Mouse (Mus musculus): ENCODE measurements around the gene Rsph14. TPM values are rescaled to one million over a fixed set of nuclear protein-coding genes. Genes with fewer than 3 reads are reported as not detected.

Rsph14 gene
- polyA plus RNA-seq, 1 experiment from 2014 or later, result 0.76 TPM

DNA sequence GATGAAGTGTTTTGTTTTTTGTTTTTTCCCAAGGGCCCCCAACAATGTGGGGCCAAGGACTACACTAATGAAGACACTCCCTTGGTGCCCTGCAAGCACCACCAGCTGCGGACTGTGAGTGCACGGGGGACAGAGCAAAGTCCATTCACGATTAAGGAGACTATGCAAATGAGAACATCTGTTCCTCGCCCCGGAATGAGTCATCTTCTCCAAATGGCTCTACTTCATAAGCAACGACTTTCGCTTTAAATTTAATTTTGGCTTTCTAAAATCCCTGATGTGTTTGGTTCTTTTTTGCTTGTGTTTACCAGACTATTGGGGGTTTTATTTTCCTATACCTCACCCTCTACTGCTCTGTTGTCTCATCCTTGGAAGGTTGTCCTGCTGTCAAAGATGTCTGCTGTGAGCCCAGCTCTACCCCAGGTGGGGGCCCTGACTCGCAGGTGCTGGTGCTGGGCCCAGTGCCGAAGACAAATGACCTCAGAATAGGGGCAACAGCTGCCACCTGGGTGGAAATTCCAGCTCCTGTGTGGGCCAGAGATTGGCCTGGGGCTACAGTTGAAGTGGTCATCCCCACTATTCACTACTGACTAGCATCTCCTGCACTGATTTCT lies 79.4 kb downstream of the Rsph14 start:
- no peaks in the 10 kb centered on the region for H3K27me3 ChIP-seq
- H3K4me1 ChIP-seq, result no peaks in the 10 kb centered on the region
- H3K4me3 ChIP-seq, result no peak overlapping the region
- H3K36me3 ChIP-seq, result no peaks in the 10 kb centered on the region
- WGBS, result 50% methylated on average over 9 of the region's 9 CpGs
- no peak overlapping the region for H3K4me2 ChIP-seq (replicated peaks)
- no peak overlapping the region for H3K27ac ChIP-seq (replicated peaks)
- no peaks in the 10 kb centered on the region for H3K9me3 ChIP-seq
- H3K9ac ChIP-seq (replicated peaks), result no peak overlapping the region
- no peak for ATAC-seq (replicated peaks)

DNA sequence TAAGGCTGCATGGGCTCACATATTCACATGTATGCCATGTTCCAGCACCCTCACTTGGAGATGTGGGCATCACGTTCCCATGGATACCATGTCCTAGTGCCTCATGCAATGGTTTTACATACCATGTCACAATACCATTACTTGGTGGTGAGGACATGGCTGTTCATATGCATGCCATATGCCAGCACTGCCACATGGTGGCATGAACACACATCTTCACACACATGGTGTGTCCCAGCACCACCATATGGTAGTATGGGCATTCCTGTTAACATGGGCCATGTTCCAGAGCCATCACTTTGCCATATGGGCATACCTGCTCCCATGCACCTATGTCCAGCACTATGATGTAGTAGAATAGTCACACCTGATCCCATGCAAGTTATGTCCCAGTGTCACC lies 91.6 kb downstream of the Rsph14 start:
- Histone ChIP-seq H3K9ac (replicated peaks) (no peak overlapping the region), H3K4me3 (no peak overlapping the region), H3K9me3 (no peaks in the 10 kb centered on the region), H3K4me2 (replicated peaks) (no peak overlapping the region), H3K4me1 (no peaks in the 10 kb centered on the region), H3K27ac (replicated peaks) (no peak overlapping the region), H3K36me3 (no peaks in the 10 kb centered on the region), H3K27me3 (no peaks in the 10 kb centered on the region)
- WGBS, result 94% methylated on average over 1 of the region's 1 CpGs
- ATAC-seq (replicated peaks), result no peak

DNA sequence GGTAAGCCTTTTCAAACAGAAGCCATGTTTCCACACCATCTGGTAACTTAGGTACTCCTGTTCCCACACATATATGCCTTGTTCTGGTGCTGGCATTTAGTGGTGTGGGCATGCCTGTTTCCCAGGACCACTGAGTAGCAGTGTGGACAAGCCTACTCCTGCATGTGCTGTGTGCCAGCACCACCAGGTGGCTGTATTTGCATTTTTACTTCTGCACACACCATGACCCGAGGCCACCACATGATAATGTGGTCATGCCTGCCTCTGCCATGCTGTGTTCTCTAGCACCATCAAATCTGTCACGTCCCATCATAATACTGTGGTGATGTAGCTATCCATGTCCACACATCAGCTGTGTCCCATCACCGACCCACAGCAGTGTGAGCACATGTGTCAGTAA lies 93.1 kb downstream of the Rsph14 start:
- H3K27me3 ChIP-seq, result no peaks in the 10 kb centered on the region
- no peaks in the 10 kb centered on the region for H3K36me3 ChIP-seq
- H3K9me3 ChIP-seq, result no peaks in the 10 kb centered on the region
- H3K4me2 ChIP-seq (replicated peaks), result no peak overlapping the region
- H3K4me1 ChIP-seq, result peaks cover 1% of the 10 kb centered on the region; the same call in 1 of the 2 replicates
- 63% methylated on average over 3 of the region's 3 CpGs for whole genome bisulfite sequencing
- H3K4me3 ChIP-seq, result no peak overlapping the region
- H3K9ac ChIP-seq (replicated peaks), result no peak overlapping the region
- H3K27ac ChIP-seq (replicated peaks), result no peak overlapping the region
- no peak for ATAC-seq (replicated peaks)

DNA sequence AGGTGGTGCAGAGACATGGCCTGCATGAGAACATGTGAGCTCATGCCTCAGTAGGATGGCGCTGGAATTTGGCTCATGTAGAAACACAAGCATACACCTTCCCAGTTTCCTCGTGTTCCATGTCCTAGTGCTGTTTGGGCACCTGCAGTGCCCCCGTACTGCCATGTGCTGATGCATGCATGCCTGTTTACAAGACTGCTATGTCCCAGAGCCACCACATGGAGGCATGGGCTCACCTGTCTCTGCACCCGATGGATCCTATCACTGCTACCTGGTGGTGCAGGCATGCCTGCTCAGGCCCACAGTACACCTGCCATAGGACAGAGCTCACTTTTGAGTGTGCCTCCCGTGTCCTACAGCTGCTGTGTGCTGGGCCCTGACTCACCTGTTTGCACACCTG lies 94.0 kb downstream of the Rsph14 start:
- peaks cover 8% of the 10 kb centered on the region; the same call in 1 of the 2 replicates for H3K4me1 ChIP-seq
- ATAC-seq (replicated peaks), result no peak
- no peak overlapping the region for H3K27ac ChIP-seq (replicated peaks)
- H3K4me2 ChIP-seq (replicated peaks), result no peak overlapping the region
- H3K36me3 ChIP-seq, result no peaks in the 10 kb centered on the region
- H3K4me3 ChIP-seq, result no peak overlapping the region
- H3K9ac ChIP-seq (replicated peaks), result no peak overlapping the region
- H3K27me3 ChIP-seq, result no peaks in the 10 kb centered on the region
- 65% methylated on average over 5 of the region's 5 CpGs for WGBS
- H3K9me3 ChIP-seq, result no peaks in the 10 kb centered on the region

DNA sequence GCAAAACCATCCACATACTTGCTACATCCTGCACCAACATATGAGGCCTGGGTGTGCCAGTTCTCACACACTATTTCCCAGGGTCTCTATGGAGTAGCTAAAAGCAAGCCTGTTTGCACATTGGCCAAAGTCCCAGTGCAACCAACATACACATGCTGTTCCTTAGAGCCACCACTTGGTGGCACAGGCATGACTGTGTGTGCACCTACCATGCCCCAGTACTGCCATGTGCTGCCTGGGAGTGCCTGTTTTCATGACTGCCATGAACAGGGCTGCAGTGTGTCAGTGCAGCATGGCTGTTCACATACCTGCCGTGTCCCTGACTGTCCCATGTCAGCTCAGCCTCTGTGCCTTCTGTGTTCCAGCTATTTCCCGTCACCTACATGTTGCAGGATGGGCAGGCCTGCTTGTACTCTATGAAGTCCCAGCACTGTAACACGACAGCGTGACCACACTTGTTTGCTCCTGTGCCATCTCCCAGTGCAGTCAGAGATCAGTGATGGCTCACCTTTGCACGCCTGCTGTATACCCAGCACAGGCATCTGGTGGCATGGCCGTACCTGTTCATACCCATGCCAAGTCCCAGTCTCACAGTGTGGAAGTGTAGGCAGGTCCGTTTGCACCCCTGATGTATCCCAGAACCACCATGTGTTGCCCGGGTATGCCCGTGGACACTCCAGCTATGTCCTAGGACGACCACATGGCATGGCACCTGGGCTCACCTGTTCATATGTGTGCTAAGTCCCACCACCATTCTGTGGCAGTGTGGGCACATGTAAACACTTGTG lies 95.2 kb downstream of the Rsph14 start:
- Histone ChIP-seq H3K27me3 (no peaks in the 10 kb centered on the region), H3K4me3 (no peak overlapping the region), H3K4me2 (replicated peaks) (no peak overlapping the region), H3K27ac (replicated peaks) (no peak overlapping the region), H3K9ac (replicated peaks) (no peak overlapping the region), H3K36me3 (no peaks in the 10 kb centered on the region), H3K4me1 (peaks cover 11% of the 10 kb centered on the region; the same call in 1 of the 2 replicates), H3K9me3 (no peaks in the 10 kb centered on the region)
- 80% methylated on average over 10 of the region's 10 CpGs for WGBS
- peak; percentile 30 for ATAC-seq (replicated peaks)

DNA sequence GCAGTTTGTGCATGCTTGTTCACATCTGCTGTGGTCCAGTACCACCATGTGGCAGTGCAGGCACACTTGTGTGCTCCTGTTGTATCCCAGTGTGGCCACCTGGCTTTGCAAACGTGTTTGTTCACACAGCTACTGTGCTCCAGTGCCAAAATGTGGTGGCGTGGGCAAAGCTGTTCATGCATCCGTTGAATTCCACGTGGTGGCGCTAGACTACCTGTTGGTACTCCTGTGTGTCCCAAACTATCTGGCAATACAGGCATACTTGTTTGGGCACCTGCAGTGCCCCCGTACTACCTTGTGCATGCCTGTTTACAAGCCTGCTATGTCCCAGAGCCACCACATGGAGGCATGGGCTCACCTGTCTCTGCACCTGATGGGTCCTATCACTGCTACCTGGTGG lies 97.4 kb downstream of the Rsph14 start:
- no peak overlapping the region for H3K27ac ChIP-seq (replicated peaks)
- no peak for ATAC-seq (replicated peaks)
- no peak overlapping the region for H3K4me2 ChIP-seq (replicated peaks)
- no peak overlapping the region for H3K9ac ChIP-seq (replicated peaks)
- H3K27me3 ChIP-seq, result no peaks in the 10 kb centered on the region
- no peak overlapping the region for H3K4me3 ChIP-seq
- no peaks in the 10 kb centered on the region for H3K36me3 ChIP-seq
- H3K4me1 ChIP-seq, result peaks cover 11% of the 10 kb centered on the region; the same call in 1 of the 2 replicates
- H3K9me3 ChIP-seq, result no peaks in the 10 kb centered on the region
- WGBS, result 28% methylated on average over 6 of the region's 6 CpGs

DNA sequence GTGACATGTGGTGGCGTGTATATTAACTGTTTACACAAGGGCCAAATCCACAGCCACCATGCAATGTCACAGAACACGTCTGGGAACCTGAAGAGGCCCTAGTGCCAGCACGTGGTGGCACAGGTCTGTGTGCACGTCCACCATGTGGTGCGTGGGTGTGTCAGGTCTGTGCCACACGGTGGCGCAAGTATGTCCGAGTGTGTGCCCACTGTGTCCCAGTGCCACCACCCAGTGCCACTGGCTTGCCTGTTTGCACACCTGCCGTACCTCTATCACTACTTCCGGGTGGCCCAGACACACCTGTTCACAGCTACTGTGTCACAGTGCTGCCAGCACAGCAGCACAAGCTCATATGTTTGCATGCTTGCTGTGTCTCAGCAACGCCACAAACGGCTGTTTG lies 97.9 kb downstream of the Rsph14 start:
- Histone ChIP-seq H3K4me3 (no peak overlapping the region), H3K27me3 (no peaks in the 10 kb centered on the region), H3K27ac (replicated peaks) (no peak overlapping the region), H3K4me2 (replicated peaks) (no peak overlapping the region), H3K9me3 (no peaks in the 10 kb centered on the region), H3K36me3 (no peaks in the 10 kb centered on the region), H3K9ac (replicated peaks) (no peak overlapping the region), H3K4me1 (peaks cover 11% of the 10 kb centered on the region; the same call in 1 of the 2 replicates)
- 77% methylated on average over 12 of the region's 12 CpGs for WGBS
- ATAC-seq (replicated peaks), result no peak

DNA sequence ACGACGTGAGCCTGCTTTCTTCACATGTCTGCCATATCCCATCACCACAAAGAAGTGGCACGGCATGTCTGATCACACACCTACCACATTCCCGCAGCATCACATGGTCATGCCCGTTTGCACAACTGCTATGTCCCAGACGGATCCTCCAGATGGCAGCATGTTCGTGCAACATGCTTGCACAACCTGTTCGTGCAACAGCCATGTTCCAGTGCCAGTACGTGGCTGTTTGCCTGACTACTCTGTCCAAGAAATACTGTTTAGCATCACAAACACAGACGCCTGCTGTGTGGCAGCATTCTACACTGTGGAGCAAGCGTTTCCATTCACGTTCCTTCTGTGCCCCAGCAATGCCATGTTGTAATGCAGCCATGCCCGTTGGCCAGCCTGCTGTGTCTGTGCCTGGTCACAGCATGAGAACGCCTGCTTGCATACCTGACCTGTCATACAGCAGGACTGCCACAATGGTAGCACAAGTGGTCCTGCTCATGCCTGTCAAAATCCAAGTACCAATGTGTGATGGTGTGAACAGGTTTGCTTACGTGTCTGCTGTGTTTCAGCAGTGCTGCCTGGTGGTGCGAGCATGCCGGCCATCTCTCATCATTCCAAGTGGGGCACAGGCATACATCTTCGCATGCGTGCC lies 98.7 kb downstream of the Rsph14 start:
- ATAC-seq (replicated peaks), result peak; percentile 76
- Histone ChIP-seq H3K9me3 (no peaks in the 10 kb centered on the region), H3K4me3 (no peak overlapping the region), H3K4me2 (replicated peaks) (no peak overlapping the region), H3K9ac (replicated peaks) (no peak overlapping the region), H3K4me1 (peaks cover 11% of the 10 kb centered on the region; the same call in 1 of the 2 replicates), H3K27ac (replicated peaks) (peak overlapping the region; percentile 54), H3K36me3 (no peaks in the 10 kb centered on the region), H3K27me3 (no peaks in the 10 kb centered on the region)
- WGBS, result 50% methylated on average over 19 of the region's 19 CpGs

DNA sequence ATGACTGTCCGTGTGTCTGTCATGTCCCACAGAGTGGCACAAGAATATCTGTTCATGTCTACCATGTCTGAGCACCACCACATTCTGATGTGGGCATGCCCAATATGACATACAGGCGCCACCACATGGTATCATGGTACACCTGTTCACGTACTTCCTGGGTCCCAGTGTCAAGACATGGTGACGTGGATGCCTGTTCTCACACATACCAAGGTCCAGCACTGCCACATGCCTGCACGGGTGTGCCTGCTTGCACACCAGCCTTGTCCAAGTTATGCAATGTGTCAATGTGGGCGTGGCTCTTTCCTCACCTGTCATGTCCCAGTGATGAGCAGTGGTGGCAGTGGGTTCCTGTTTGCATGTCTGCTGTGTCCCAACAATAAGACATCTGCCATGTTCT lies 99.9 kb downstream of the Rsph14 start:
- ATAC-seq (replicated peaks), result no peak
- Histone ChIP-seq H3K9me3 (no peaks in the 10 kb centered on the region), H3K4me2 (replicated peaks) (no peak overlapping the region), H3K27ac (replicated peaks) (no peak overlapping the region), H3K27me3 (no peaks in the 10 kb centered on the region), H3K36me3 (no peaks in the 10 kb centered on the region), H3K4me1 (peaks cover 11% of the 10 kb centered on the region; the same call in 1 of the 2 replicates), H3K4me3 (no peak overlapping the region), H3K9ac (replicated peaks) (no peak overlapping the region)
- WGBS, result 86% methylated on average over 6 of the region's 6 CpGs

DNA sequence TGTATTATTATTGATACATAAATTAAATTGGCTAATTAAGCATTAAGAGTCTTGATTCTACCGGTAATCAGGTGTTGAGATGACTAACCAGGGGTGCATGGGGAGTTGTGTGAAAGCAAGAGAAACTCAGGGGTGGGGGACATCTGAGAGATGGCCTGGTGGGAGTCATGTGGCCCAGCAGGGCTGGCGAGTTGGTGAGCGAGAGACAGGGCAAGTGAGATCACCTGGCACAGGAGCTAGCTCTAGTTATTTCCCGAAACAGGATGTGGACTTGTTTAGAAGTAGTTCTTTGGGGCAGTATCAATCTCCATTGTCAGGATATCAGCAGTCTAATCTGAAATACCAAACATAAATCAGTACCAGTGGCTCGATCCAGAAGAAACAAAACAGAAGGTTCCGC lies 100.8 kb downstream of the Rsph14 start:
- no peak overlapping the region for H3K9ac ChIP-seq (replicated peaks)
- H3K4me3 ChIP-seq, result no peak overlapping the region
- no peak for ATAC-seq (replicated peaks)
- WGBS, result 86% methylated on average over 6 of the region's 6 CpGs
- peaks cover 11% of the 10 kb centered on the region; the same call in 1 of the 2 replicates for H3K4me1 ChIP-seq
- H3K27me3 ChIP-seq, result no peaks in the 10 kb centered on the region
- H3K36me3 ChIP-seq, result no peaks in the 10 kb centered on the region
- no peak overlapping the region for H3K27ac ChIP-seq (replicated peaks)
- H3K9me3 ChIP-seq, result no peaks in the 10 kb centered on the region
- H3K4me2 ChIP-seq (replicated peaks), result no peak overlapping the region

DNA sequence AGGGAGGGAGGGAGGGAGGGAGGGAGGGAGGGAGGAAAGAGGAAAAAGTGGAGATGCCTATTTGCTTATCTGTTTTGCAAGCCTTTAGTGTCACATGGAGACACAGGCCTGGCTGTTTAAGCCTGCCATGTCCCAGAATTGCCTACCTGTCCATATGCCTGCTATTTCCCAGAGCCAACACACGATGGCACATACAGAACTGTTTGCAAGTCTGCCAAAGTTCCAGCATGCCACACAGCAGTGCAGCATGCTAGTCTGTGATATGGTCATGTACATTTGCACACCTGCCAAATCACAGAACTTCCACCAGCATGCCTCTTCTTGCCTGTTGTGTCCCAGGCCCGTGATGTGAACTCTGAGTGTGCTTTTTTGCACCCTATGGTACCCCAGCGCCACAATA lies 101.8 kb downstream of the Rsph14 start:
- no peak for ATAC-seq (replicated peaks)
- H3K4me2 ChIP-seq (replicated peaks), result no peak overlapping the region
- 81% methylated on average over 3 of the region's 3 CpGs for WGBS

DNA sequence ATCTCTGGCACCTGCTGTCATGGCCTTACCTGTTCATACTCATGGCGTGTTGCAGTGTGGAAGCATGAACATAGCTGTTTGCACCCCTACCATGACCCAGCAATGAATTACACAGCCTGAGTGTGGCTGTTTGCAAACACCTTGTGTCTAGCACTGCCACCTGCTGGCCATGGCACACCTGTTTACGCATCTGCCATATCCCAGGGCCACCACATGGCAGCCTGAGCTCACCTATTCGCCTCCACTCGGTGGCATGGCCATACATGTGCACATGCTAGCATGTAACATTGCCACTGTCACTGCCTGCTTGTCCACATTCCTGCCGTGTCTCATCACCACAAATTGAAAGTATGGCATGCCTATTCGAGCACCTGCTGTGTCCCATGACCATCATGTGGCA lies 102.8 kb downstream of the Rsph14 start:
- Histone ChIP-seq H3K36me3 (no peaks in the 10 kb centered on the region), H3K27me3 (no peaks in the 10 kb centered on the region), H3K4me1 (peaks cover 16% of the 10 kb centered on the region; the same call in 1 of the 2 replicates), H3K9ac (replicated peaks) (no peak overlapping the region), H3K4me3 (no peak overlapping the region), H3K4me2 (replicated peaks) (no peak overlapping the region), H3K9me3 (no peaks in the 10 kb centered on the region), H3K27ac (replicated peaks) (no peak overlapping the region)
- no peak for ATAC-seq (replicated peaks)
- WGBS, result 72% methylated on average over 6 of the region's 6 CpGs

More for the DNA sequence above, 101.8 kb downstream of the Rsph14 start:
- no peaks in the 10 kb centered on the region for H3K9me3 ChIP-seq
- H3K27ac ChIP-seq (replicated peaks), result no peak overlapping the region
- no peaks in the 10 kb centered on the region for H3K27me3 ChIP-seq
- H3K4me1 ChIP-seq, result peaks cover 12% of the 10 kb centered on the region; the same call in 1 of the 2 replicates
- no peak overlapping the region for H3K4me3 ChIP-seq
- no peak overlapping the region for H3K9ac ChIP-seq (replicated peaks)
- H3K36me3 ChIP-seq, result no peaks in the 10 kb centered on the region
